Mouse (Mus musculus): ENCODE data around the gene Foxl1. TPM values are rescaled to one million over a fixed set of nuclear protein-coding genes. Genes with fewer than 3 reads are reported as not detected.

Gene Foxl1
- polyA plus RNA-seq, 1 experiment from 2014 or later, result 1.9 TPM

DNA sequence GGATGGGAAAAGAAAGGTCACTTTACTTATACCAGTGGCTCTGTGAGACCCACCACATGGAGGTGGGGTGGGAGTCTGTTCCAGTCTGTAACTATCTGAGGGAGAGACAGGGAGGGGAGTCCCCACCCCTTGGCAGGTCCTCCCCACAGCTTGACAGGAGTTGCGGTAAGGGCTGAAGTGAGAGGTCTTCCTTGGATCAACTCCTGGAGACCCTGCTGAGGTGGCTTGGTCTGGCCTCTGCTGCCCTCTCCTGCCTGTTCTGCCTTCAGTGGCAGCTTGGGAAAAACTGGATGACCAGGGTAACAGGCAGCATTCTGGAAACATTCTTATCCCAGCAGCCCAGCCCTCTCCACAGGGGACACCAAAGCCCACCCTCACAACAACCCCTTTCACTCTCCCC is 37.0 kb upstream of the Foxl1 start:
- peaks cover 75% of the 10 kb centered on the region for H3K27me3 ChIP-seq (ENCODE audit: control insufficient read depth, insufficient read depth, low read length)
- 0 out of 2 replicates have a peak, but pooled peaks cover 3% of the 10 kb centered on the region for H3K4me1 ChIP-seq (replicated peaks; ENCODE audit: control insufficient read depth, insufficient read depth, low read length)
- DNase-seq (ENCODE audit: low spot score), result peak; percentile 40
- no peak for ATAC-seq (ENCODE audit: low FRiP score)
- no peak overlapping the region for H3K9ac ChIP-seq (ENCODE audit: low read depth, low read length)
- no peak overlapping the region for H3K27ac ChIP-seq (ENCODE audit: low read depth, low read length)
- no peak overlapping the region for H3K4me3 ChIP-seq (ENCODE audit: low read depth, low read length)
- 0% methylated on average over 1 of the region's 1 CpGs for WGBS
- no peak overlapping the region for H3K4me2 ChIP-seq (replicated peaks; ENCODE audit: low read depth, low read length)
- no peaks in the 10 kb centered on the region for H3K9me3 ChIP-seq (ENCODE audit: control insufficient read depth, low read length)
- no peaks in the 10 kb centered on the region for H3K36me3 ChIP-seq (ENCODE audit: control insufficient read depth, insufficient read depth, low read length)

DNA sequence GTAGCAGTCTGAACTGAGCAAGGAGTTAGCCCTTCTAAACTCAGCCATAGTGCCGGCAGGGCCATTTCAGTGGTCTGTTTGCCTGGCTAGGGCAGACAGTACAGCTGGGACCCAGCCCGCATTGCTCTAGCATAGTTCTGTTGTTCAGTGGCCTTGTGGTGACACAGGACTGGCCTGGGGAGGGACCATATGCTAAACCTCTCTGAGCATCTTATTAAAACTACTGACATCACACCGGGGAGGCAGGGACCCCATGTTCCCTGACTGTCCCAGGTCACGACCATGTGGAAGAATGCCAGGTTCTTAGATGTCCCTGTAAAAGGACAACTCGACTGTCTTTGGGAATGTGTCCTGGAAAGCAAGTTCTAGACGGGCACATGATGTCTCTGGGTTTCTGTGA is 35.6 kb upstream of the Foxl1 start:
- no peak overlapping the region for H3K27ac ChIP-seq (ENCODE audit: low read depth, low read length)
- H3K4me3 ChIP-seq (ENCODE audit: low read depth, low read length), result no peak overlapping the region
- ATAC-seq (ENCODE audit: low FRiP score), result 0 out of 2 replicates have a peak, but pooled peaks have one; percentile 10
- no peaks in the 10 kb centered on the region for H3K36me3 ChIP-seq (ENCODE audit: control insufficient read depth, insufficient read depth, low read length)
- no peak overlapping the region for H3K4me2 ChIP-seq (replicated peaks; ENCODE audit: low read depth, low read length)
- H3K27me3 ChIP-seq (ENCODE audit: control insufficient read depth, insufficient read depth, low read length), result peaks cover 61% of the 10 kb centered on the region
- H3K9ac ChIP-seq (ENCODE audit: low read depth, low read length), result no peak overlapping the region
- peak; percentile 13 for DNase-seq (ENCODE audit: low spot score)
- H3K4me1 ChIP-seq (replicated peaks; ENCODE audit: control insufficient read depth, insufficient read depth, low read length), result 0 out of 2 replicates have a peak, but pooled peaks cover 3% of the 10 kb centered on the region
- H3K9me3 ChIP-seq (ENCODE audit: control insufficient read depth, low read length), result no peaks in the 10 kb centered on the region
- WGBS, result 32% methylated on average over 6 of the region's 6 CpGs

- Histone ChIP-seq H3K36me3 (ENCODE audit: control insufficient read depth, insufficient read depth, low read length) (0 out of 2 replicates have a peak, but pooled peaks cover 2% of the 10 kb centered on the region), H3K9ac (ENCODE audit: low read depth, low read length) (no peak overlapping the region), H3K4me1 (replicated peaks; ENCODE audit: control insufficient read depth, insufficient read depth, low read length) (0 out of 2 replicates have a peak, but pooled peaks cover 3% of the 10 kb centered on the region), H3K27ac (ENCODE audit: low read depth, low read length) (no peak overlapping the region), H3K27me3 (ENCODE audit: control insufficient read depth, insufficient read depth, low read length) (peaks cover 56% of the 10 kb centered on the region), H3K4me2 (replicated peaks; ENCODE audit: low read depth, low read length) (no peak overlapping the region), H3K4me3 (ENCODE audit: low read depth, low read length) (no peak overlapping the region), H3K9me3 (ENCODE audit: control insufficient read depth, low read length) (no peaks in the 10 kb centered on the region)
- peak; percentile 64 for ATAC-seq (ENCODE audit: low FRiP score)
- peak; percentile 96 for DNase-seq (ENCODE audit: low spot score)
- 6% methylated on average over 16 of the region's 16 CpGs for WGBS
Measured at GRCm38 (mm10) chr8:121092627-121093026, 35.1 kb upstream of the Foxl1 start.

GRCm38 (mm10) chr8:121093496-121093895 is 34.2 kb upstream of the Foxl1 start:
- no peaks in the 10 kb centered on the region for H3K9me3 ChIP-seq (ENCODE audit: control insufficient read depth, low read length)
- WGBS, result 62% methylated on average over 6 of the region's 6 CpGs
- H3K4me3 ChIP-seq (ENCODE audit: low read depth, low read length), result no peak overlapping the region
- H3K27me3 ChIP-seq (ENCODE audit: control insufficient read depth, insufficient read depth, low read length), result peaks cover 51% of the 10 kb centered on the region
- H3K36me3 ChIP-seq (ENCODE audit: control insufficient read depth, insufficient read depth, low read length), result 0 out of 2 replicates have a peak, but pooled peaks cover 2% of the 10 kb centered on the region
- H3K27ac ChIP-seq (ENCODE audit: low read depth, low read length), result no peak overlapping the region
- H3K4me1 ChIP-seq (replicated peaks; ENCODE audit: control insufficient read depth, insufficient read depth, low read length), result 0 out of 2 replicates have a peak, but pooled peaks cover 3% of the 10 kb centered on the region
- no peak overlapping the region for H3K4me2 ChIP-seq (replicated peaks; ENCODE audit: low read depth, low read length)
- DNase-seq (ENCODE audit: low spot score), result no peak
- ATAC-seq (ENCODE audit: low FRiP score), result 0 out of 2 replicates have a peak, but pooled peaks have one; percentile 8
- H3K9ac ChIP-seq (ENCODE audit: low read depth, low read length), result no peak overlapping the region

- Histone ChIP-seq H3K27ac (ENCODE audit: low read depth, low read length) (no peak overlapping the region), H3K4me1 (replicated peaks; ENCODE audit: control insufficient read depth, insufficient read depth, low read length) (peaks cover 10% of the 10 kb centered on the region), H3K4me3 (ENCODE audit: low read depth, low read length) (no peak overlapping the region), H3K4me2 (replicated peaks; ENCODE audit: low read depth, low read length) (no peak overlapping the region), H3K36me3 (ENCODE audit: control insufficient read depth, insufficient read depth, low read length) (peaks cover 13% of the 10 kb centered on the region; the same call in 1 of the 2 replicates), H3K9ac (ENCODE audit: low read depth, low read length) (no peak overlapping the region), H3K9me3 (ENCODE audit: control insufficient read depth, low read length) (no peaks in the 10 kb centered on the region), H3K27me3 (ENCODE audit: control insufficient read depth, insufficient read depth, low read length) (no peaks in the 10 kb centered on the region)
- WGBS, result 49% methylated on average over 17 of the region's 17 CpGs
- ATAC-seq (ENCODE audit: low FRiP score), result 0 out of 2 replicates have a peak, but pooled peaks have one; percentile 26
- DNase-seq (ENCODE audit: low spot score), result peak; percentile 93
Measured at GRCm38 (mm10) chr8:121104049-121104818, 23.5 kb upstream of the Foxl1 start.

GRCm38 (mm10) chr8:121107668-121108656 is 19.8 kb upstream of the Foxl1 start, which contains the start of gene Mthfsd:
Gene Mthfsd, minus strand, starts transcription at chr8:121108392.
- ATAC-seq (ENCODE audit: low FRiP score) (peak; percentile 93), DNase-seq (ENCODE audit: low spot score) (peak; percentile 99)
- H3K4me2 ChIP-seq (replicated peaks; ENCODE audit: low read depth, low read length), result peak within 1 kb of the TSS; percentile 70
- H3K27ac ChIP-seq (ENCODE audit: low read depth, low read length), result peak within 1 kb of the TSS; percentile 12; the same call in 1 of the 2 replicates
- H3K36me3 ChIP-seq (ENCODE audit: control insufficient read depth, insufficient read depth, low read length), result 0 out of 2 replicates have a peak, but pooled peaks cover 4% of the 10 kb centered on the region
- H3K9me3 ChIP-seq (ENCODE audit: control insufficient read depth, low read length), result no peaks in the 10 kb centered on the region
- peaks cover 10% of the 10 kb centered on the region for H3K4me1 ChIP-seq (replicated peaks; ENCODE audit: control insufficient read depth, insufficient read depth, low read length)
- H3K4me3 ChIP-seq (ENCODE audit: low read depth, low read length), result peak within 1 kb of the TSS; percentile 61
- 1% methylated on average over 75 of the region's 75 CpGs for WGBS
- H3K9ac ChIP-seq (ENCODE audit: low read depth, low read length), result peak within 1 kb of the TSS; percentile 67
- peaks cover 9% of the 10 kb centered on the region; the same call in 1 of the 2 replicates for H3K27me3 ChIP-seq (ENCODE audit: control insufficient read depth, insufficient read depth, low read length)

GRCm38 (mm10) chr8:121108657-121109056 is 19.1 kb upstream of the Foxl1 start:
- Histone ChIP-seq H3K4me3 (ENCODE audit: low read depth, low read length) (peak overlapping the region; percentile 61), H3K4me1 (replicated peaks; ENCODE audit: control insufficient read depth, insufficient read depth, low read length) (peaks cover 10% of the 10 kb centered on the region), H3K27me3 (ENCODE audit: control insufficient read depth, insufficient read depth, low read length) (peaks cover 12% of the 10 kb centered on the region), H3K9me3 (ENCODE audit: control insufficient read depth, low read length) (no peaks in the 10 kb centered on the region), H3K36me3 (ENCODE audit: control insufficient read depth, insufficient read depth, low read length) (0 out of 2 replicates have a peak, but pooled peaks cover 3% of the 10 kb centered on the region), H3K27ac (ENCODE audit: low read depth, low read length) (no peak overlapping the region), H3K4me2 (replicated peaks; ENCODE audit: low read depth, low read length) (peak overlapping the region; percentile 70), H3K9ac (ENCODE audit: low read depth, low read length) (peak overlapping the region; percentile 67)
- ATAC-seq (ENCODE audit: low FRiP score) (no peak), DNase-seq (ENCODE audit: low spot score) (no peak)
- 16% methylated on average over 5 of the region's 5 CpGs for WGBS

GRCm38 (mm10) chr8:121111145-121111907 is 16.4 kb upstream of the Foxl1 start:
- no peak overlapping the region for H3K9ac ChIP-seq (ENCODE audit: low read depth, low read length)
- 49% methylated on average over 7 of the region's 7 CpGs for WGBS
- peaks cover 39% of the 10 kb centered on the region for H3K27me3 ChIP-seq (ENCODE audit: control insufficient read depth, insufficient read depth, low read length)
- no peak overlapping the region for H3K27ac ChIP-seq (ENCODE audit: low read depth, low read length)
- H3K36me3 ChIP-seq (ENCODE audit: control insufficient read depth, insufficient read depth, low read length), result no peaks in the 10 kb centered on the region
- peaks cover 12% of the 10 kb centered on the region for H3K4me1 ChIP-seq (replicated peaks; ENCODE audit: control insufficient read depth, insufficient read depth, low read length)
- no peaks in the 10 kb centered on the region for H3K9me3 ChIP-seq (ENCODE audit: control insufficient read depth, low read length)
- ATAC-seq (ENCODE audit: low FRiP score) (no peak), DNase-seq (ENCODE audit: low spot score) (no peak)
- no peak overlapping the region for H3K4me2 ChIP-seq (replicated peaks; ENCODE audit: low read depth, low read length)
- H3K4me3 ChIP-seq (ENCODE audit: low read depth, low read length), result no peak overlapping the region
